Mouse (Mus musculus): Measurements from ENCODE around the gene H2-K1. TPM values are rescaled to one million over a fixed set of nuclear protein-coding genes. Genes with fewer than 3 reads are reported as not detected.

The H2-K1 gene
- total RNA-seq, 2 experiments from 2014 or later: 10.3 to 13.6 TPM

GRCm38 (mm10) chr17:33948905-33949537 lies 51.1 kb downstream of the H2-K1 start:
- intact Hi-C loops (cut with DNase I): no loop called here

GRCm38 (mm10) chr17:33948090-33948904 lies 51.9 kb downstream of the H2-K1 start:
- intact Hi-C loops (cut with DNase I): no loop called here
- DNase-seq (ENCODE audit: low spot score in 2 of 2): no peak

More at GRCm38 (mm10) chr17:33948905-33949537, 51.1 kb downstream of the H2-K1 start:
- no peak for DNase-seq (ENCODE audit: low spot score in 2 of 2)

GRCm38 (mm10) chr17:33947430-33948089 lies 52.6 kb downstream of the H2-K1 start:
- no peak for DNase-seq (ENCODE audit: low spot score in 2 of 2)
- intact Hi-C loops (cut with DNase I): no loop called here

Small RNA genes lying within 50 kb of the gene (microRNA-seq; reads per million reads assigned to microRNA genes)
- gene Mir219a-1: 0 reads per million in 2 experiments
- 0 reads per million in 2 experiments for gene Mir219c

Other genes with a start within 250 kb of the H2-K1 start
- gene Rab11b, start 239.8 kb downstream of the H2-K1 start, total RNA-seq (2021): 100 to 1,000 TPM; 302 to 341 TPM
- gene Angptl4, start 218.5 kb downstream of the H2-K1 start, total RNA-seq (2021): 1 to 10 TPM; 5.5 to 6.6 TPM
- 10 to 100 TPM; 36.2 to 41.2 TPM for gene Kank3, start 189.8 kb downstream of the H2-K1 start, total RNA-seq (2021)
- gene Rps28, start 175.8 kb downstream of the H2-K1 start, total RNA-seq (2021): 100 to 1,000 TPM; 681 to 713 TPM
- gene Ndufa7, start 175.8 kb downstream of the H2-K1 start, total RNA-seq (2021): 100 to 1,000 TPM; 229 to 243 TPM
- gene Cd320, start 157.3 kb downstream of the H2-K1 start, total RNA-seq (2021): 10 to 100 TPM; 29.3 to 31.9 TPM
- not detected for gene Gm7029, start 126.5 kb downstream of the H2-K1 start, total RNA-seq (2021)
- gene Kifc1, start 109.7 kb downstream of the H2-K1 start, total RNA-seq (2021): 1 to 10 TPM; 3.1 to 3.7 TPM
- not detected for gene Platr17, start 95.2 kb downstream of the H2-K1 start, total RNA-seq (2021)
- gene Daxx, start 90.9 kb downstream of the H2-K1 start, total RNA-seq (2021): 10 to 100 TPM; 25.4 to 29.3 TPM
- 10 to 100 TPM; 23.3 to 35.7 TPM for gene Tapbp, start 84.4 kb downstream of the H2-K1 start, total RNA-seq (2021)
- gene Zbtb22, start 84.4 kb downstream of the H2-K1 start, total RNA-seq (2021): 10 to 100 TPM; 29.7 to 35.2 TPM
- gene Rgl2, start 70.8 kb downstream of the H2-K1 start, total RNA-seq (2021): 10 to 100 TPM; 65.1 to 68.3 TPM
- 10 to 100 TPM; 88.3 to 99.4 TPM for gene Pfdn6, start 60.0 kb downstream of the H2-K1 start, total RNA-seq (2021)
- gene Wdr46, start 59.7 kb downstream of the H2-K1 start, total RNA-seq (2021): 10 to 100 TPM; 14.1 to 17.2 TPM
- gene B3galt4, start 48.9 kb downstream of the H2-K1 start, total RNA-seq (2021): 1 to 10 TPM; 5.6 to 8.1 TPM
- 10 to 100 TPM; 80.3 to 83.6 TPM for gene Vps52, start 44.5 kb downstream of the H2-K1 start, total RNA-seq (2021)
- 100 to 1,000 TPM; 325 to 332 TPM for gene Rps18, start 44.3 kb downstream of the H2-K1 start, total RNA-seq (2021)
- 10 to 100 TPM; 25.3 to 30.8 TPM for gene Ring1, start 24.3 kb upstream of the H2-K1 start, total RNA-seq (2021)
- 10 to 100 TPM; 27.7 to 30.1 TPM for gene H2-Ke6, start 27.7 kb upstream of the H2-K1 start, total RNA-seq (2021)
- gene Slc39a7, start 31.3 kb upstream of the H2-K1 start, total RNA-seq (2021): 10 to 100 TPM; 95.3 to 99.9 TPM
- gene Rxrb, start 31.5 kb upstream of the H2-K1 start, total RNA-seq (2021): 10 to 100 TPM; 81.7 to 86.7 TPM
- gene Col11a2, start 39.1 kb upstream of the H2-K1 start, total RNA-seq (2021): 10 to 100 TPM; 16.6 to 22.6 TPM
- under 1 TPM in 1 of 2 experiments, not detected in 1; 0.32 TPM for gene H2-Oa, start 92.0 kb upstream of the H2-K1 start, total RNA-seq (2021)
- gene H2-DMa, start 119.2 kb upstream of the H2-K1 start, total RNA-seq (2021): 10 to 100 TPM; 25.8 to 29.1 TPM
- 100 to 1,000 TPM; 231 to 249 TPM for gene Brd2, start 122.3 kb upstream of the H2-K1 start, total RNA-seq (2021)
- 1 to 10 TPM; 1.0 to 1.1 TPM for gene H2-DMb2, start 143.0 kb upstream of the H2-K1 start, total RNA-seq (2021)
- 1 to 10 TPM; 1.1 to 1.6 TPM for gene H2-DMb1, start 152.7 kb upstream of the H2-K1 start, total RNA-seq (2021)
- 1 to 10 TPM; 2.1 to 2.8 TPM for gene Tap1, start 187.2 kb upstream of the H2-K1 start, total RNA-seq (2021)
- gene Psmb9, start 187.4 kb upstream of the H2-K1 start, total RNA-seq (2021): 1 to 10 TPM; 1.8 to 2.2 TPM
- 1 to 10 TPM; 2.6 to 2.7 TPM for gene Psmb8, start 197.4 kb upstream of the H2-K1 start, total RNA-seq (2021)
- gene Tap2, start 203.2 kb upstream of the H2-K1 start, total RNA-seq (2021): 1 to 10 TPM; 3.1 to 5.0 TPM
- under 1 TPM in 1 of 2 experiments, not detected in 1; 0.15 TPM for gene H2-Ob, start 238.6 kb upstream of the H2-K1 start, total RNA-seq (2021)

All from left cerebral cortex, postnatal 14 days (tissue).